Mouse (Mus musculus): ENCODE data around the gene Ccer2. TPM values are rescaled to one million over a fixed set of nuclear protein-coding genes. Genes with fewer than 3 reads are reported as not detected.

The Ccer2 gene
- total and polyA plus RNA-seq, 3 experiments: not detected

DNA sequence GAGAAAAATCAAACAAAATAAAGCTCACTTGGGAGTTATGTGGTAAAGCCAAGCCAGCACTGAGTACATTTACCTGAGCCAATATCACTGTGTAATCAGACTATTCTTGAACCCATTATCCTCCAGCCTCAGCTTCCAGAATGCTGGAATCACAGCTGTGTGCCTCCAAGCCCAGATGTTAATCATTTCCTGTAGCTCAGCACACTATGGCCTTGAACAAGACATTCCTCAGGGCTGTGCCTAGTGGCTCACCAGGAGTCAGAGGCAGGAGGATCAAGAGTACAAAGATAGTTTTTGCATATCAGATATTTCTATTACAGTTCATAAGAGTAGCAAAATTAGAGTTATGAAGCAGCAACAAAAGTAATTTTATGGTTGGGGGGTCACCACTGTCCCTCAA is 35.7 kb downstream of the Ccer2 start:
- DNase-seq: no peak

DNA sequence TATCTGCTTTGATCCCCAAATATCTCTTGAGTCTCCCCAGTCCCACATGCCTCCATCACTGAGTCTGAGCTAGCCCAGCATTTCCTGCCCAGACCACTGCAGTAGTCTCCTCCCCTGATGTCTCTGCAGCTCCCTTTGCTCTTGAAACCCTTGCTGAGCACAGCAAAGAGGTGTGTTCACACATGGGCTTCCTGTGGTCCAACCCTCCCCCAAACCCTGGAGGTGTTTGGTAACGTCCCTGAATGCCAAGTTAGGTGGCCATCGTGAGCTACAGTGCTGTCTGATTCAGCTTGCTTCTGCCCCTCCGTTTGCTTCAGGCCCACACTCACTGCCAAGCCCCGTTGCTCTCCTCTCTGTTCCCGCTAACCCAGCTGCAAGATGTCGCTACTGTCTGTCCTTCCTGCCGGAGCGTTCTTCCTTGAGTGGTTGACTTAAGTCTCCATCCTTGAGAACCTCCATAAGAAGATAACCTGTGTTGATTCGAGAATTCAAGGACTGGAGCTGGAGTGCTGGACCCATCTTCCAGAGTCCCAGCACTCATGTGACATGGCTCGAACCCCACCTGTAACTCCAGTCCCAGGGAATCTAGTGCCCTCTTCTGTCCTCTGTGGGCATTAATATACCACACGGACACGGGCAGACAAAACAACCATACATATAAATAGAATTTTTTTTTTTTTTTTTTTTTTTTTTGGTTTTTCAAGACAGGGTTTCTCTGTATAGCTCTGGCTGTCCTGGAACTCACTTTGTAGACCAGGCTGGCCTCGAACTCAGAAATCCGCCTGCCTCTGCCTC is 36.6 kb downstream of the Ccer2 start:
- DNase-seq: no peak

DNA sequence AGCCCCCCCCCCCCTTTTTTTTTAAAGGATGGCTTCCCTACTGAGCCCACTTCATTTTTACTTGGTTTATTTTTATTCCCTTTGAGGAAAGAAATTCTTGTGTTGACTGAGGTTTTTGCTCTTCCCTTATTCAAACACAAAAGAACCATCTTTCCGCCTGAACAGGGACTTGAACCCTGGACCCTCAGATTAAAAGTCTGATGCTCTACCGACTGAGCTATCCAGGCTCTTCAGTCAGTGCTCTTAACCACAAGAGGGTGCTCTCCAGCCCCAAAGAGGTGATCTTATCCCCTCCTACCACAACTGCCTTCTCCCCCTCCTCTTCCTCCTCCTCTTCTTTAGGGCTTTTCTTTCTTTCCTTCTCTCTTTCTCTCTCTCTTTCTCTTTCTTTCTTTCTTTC is 37.9 kb downstream of the Ccer2 start:
- no peak for DNase-seq

DNA sequence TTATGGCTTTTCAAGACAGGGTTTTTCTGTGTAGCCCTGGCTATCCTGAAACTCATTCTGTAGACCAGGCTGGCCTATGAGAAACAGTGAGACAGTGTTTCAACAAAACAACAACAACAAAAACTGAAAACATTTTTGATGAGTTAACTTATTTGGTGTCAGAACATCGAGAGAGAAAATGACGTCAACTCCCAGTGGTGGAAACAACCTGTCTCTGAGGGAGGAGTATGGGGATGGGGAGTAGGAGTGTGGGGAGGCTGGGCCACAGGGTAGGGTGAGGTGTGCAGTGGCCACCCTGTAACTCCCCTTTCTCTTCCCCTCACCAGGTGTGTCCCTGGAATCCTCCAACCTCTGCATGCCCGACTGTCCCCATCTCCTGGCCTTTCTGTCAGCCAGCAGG is 38.5 kb downstream of the Ccer2 start:
- DNase-seq: no peak

DNA sequence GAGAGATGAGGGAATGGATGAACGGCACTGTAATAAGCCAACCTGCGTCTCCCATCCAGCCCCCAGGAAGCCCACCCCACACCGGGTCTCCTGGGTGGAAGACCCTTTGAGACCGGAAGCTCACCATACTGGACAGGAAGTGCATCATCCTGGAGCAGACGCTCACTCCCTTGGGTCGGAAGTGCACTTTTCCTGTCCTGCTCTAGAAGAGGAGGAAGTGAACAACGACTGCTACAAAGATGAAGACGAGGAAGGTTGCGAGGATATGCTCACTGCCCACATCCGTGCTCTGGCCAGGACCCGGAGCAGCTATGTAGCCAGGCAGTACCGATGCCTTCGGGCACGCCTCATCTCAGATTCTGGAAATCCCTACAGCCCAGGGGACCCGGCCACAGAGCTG is 39.9 kb downstream of the Ccer2 start:
- DNase-seq: no peak

DNA sequence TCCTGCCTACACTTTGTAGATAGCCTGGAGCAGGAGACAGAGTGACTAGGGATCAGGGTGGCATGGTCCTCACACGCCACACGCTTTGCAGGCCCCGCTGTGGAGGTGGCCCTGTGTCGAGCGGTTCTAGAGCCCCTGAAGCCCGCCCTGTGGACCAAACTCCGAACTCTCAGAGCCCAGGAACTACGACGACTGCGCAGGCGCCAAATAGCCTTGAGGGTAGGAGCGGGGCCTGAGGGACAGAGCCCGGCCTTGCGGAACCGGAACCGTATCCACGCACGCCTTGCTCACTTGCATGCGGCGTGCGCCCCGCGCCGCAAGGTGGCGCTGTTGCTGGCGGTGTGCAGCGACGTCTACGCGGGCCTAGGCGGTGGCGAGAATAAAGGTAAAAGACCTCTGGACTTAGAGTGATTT is 40.6 kb downstream of the Ccer2 start:
- peak; percentile 90 for DNase-seq

DNA sequence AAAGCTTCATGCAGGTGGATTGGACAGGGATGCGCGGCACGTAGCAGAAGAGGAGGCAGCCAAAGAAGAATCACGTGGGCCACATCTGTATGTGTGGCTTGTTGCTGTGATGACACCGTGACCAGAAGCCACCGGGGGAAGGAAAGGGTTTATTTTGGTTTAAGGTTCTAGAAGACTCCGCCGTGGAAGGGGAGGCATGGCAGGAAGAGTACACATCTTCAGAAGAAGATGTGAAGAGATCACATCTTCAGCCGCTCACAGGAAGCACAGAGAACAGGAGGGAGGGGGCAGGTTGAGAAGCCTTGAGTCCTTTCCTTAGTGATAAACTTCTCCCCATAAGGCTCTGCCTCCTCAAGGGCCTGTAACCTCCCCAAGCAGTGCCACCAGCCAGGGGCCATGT is 44.0 kb downstream of the Ccer2 start:
- no peak for DNase-seq

DNA sequence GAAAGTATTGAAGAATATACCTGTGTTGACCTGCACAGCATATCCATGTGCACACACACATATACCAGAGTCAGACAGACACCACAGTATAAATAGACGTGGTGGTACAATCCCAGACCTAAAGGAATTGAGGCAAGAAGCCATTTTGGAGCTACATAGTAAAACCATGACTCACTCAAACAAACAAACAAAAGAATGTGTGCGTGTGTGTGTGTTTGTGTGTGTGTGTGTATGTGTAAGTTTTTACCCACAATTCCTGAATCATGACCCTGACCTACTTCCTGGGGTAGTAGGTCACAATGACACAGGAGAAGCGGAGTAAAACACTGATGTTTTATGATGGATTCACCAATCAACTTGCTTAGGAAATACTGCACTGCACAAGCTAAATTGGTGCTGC is 45.5 kb downstream of the Ccer2 start:
- no peak for DNase-seq

DNA sequence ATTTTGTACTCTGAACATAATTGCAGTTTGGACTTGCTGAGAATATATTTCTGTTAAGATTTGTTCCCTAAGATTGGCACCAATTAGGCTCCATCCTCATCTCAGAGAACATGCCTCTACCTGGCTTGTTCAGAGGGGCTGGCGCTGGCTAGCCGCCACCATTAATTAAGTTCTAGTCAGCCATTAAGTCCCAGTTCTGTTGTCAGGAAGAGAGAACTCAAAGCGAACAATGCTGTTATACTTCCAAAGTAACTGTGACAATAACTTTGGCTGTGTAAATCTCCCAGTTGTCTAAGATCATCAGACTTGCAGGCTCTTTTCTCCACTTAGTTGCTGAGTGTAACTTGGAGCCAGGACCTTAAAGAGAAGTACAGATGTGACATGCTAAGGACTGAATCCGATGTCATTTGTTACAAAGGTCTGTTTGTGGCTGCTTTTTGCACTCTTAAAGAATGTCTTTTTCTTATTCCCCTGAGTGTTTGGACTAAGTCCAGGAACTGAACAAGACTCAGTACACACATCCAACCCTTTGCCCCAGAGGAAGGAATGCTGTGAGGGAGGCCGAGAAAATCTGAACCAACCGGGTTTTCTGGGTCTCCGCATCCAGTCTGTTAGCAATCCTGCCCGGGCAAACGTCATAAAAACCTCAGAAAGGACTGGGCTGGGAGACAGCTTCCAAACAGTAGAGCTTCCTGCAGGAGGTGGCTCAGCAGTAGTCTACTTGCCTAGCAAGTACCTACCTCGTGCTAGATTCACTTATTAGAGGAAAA is 46.1 kb downstream of the Ccer2 start:
- DNase-seq: no peak

DNA sequence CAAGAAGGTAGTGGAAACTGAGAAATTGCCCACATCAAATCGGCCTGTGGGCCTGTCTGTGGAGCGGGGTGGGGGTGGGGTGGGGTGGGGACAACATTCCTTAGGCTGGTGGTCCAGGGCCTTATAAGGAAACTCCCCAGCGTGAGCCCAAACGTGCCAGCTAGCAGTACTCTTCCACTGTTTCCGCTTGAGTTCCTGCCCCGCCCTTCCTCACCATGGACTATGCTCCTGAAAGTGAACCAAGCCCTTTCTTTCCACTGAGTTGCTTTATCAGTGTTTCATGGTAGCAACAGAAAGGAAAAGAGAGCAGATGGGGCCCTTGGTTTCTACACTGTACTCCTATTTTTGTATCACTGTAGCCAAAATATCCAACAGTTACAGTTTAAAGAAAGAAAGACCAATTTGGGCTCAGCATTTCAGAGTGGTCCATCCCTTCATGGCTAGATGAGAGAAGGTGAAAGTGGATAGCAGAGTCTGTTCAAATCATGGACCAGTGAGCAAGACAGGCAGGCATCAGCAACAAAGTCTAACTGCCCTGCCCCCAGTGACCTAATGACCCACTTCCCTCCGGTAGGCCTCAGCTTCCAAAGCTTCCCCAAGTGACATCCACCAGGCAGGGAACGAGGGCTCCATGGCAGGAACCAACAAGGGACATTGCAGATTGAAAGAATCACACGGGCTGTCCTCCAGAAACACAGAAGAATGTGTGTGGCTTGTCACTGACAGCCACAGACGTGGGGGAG is 47.0 kb downstream of the Ccer2 start:
- no peak for DNase-seq

DNA sequence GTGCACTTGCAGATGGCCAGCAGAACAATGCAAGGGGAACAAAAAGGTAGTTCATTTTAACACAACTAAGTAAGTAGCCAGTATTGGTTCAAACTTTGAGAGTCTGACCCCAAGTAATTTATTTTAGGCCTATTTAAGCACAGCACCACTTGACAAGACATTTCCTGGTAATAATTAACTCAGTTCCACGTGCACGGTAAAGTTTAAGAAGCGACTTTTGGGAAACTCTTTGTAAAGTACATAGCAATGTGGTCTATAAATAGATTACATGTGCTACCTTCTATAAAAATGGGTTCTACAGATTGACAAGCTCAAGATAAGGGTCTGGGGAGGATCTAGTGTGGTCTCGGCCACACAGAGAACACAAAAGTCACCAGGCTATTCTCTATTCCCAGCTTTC is 47.8 kb downstream of the Ccer2 start:
- DNase-seq: no peak

DNA sequence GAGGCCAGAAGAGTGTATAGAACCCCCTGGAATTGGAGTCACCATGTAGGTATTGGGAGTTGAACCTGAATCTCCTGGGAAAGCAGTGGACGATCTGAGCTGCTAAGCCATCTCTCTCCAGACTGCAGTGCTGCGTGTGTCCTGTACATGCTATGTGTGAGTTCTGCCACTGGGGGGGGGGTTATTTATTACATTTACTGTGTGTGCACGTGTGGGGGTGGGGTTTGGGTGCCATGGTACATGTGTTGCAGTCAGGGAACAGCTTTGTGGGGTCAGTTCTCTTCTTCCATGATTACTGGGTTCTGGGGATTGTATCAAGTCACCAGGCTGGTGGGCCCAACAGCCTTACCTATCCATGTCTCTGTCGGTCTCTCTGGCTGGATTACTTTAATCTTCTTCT is 50.9 kb downstream of the Ccer2 start:
- no peak for DNase-seq

DNA sequence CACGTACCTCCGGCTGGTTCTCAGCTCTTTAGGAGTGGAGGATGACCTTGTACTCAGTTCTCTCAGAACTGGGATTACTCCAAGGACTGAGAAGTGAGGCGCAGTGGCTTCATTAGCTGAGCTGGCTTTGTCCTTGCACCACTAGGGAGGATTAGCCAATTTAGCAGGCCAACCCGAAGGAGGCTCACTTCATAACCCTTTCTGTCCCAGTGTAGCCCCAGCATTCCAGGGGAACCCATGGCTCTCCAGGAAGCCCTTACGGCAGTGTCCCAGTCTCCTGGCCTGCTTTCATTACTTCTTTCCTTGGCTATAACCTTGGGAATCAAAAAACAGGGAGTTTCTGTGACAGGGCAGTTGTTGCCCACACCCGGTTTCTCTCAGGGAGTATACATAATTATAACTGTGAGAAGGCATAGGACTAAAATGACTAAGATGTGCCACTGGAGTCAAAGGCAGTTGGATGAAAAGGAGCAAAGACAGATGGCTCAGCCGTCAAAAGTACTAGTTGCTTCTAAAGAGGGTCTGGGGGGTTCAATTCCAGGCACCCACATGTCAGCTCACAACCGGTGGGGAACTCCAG is 51.8 kb downstream of the Ccer2 start:
- DNase-seq: peak; percentile 86

DNA sequence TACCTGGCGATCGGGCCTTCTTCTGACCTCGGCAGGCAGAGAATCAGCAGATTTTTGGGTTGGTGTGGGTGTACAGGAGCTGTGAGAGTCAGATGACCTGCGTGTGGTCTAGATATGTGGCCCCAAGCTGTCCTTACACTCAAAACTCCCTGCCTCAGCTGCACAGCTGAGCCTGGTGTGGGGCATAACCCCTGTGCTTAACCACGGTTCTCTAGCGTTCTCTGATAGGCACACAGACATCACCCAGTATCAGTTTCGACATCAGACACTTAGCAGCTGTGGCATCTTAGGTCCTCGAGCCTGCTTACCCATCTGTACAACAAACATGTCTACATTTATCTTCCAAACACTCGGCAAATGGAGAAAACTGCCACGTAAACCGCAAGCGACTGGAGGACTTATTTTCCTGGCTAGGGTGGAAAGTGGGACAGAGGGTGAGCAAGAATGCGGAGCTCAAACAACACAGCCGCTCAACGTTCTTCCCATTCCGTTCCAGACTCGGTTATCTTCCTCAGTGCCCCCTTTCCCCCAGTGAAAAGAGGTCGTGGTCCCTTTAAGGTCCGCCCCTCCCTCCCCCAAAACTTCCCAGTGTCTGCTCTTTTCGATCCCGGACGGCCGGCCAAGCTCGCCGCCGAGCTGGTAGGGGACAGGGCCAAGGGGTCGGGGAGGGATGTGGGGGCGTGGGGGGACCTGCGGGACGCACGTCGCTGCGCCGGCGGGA is 52.4 kb downstream of the Ccer2 start, which contains the start of gene Hnrnpl:
Hnrnpl (plus strand) TSS at position 321 of the 721 bp plus-strand sequence.
- peak; percentile 61 for DNase-seq

Other genes starting within 250 kb of the Ccer2 start
- not detected for gene Ifnl2, start 245.7 kb upstream of the Ccer2 start, total RNA-seq (2021)
- gene Ifnl2, start 245.7 kb upstream of the Ccer2 start, polyA plus RNA-seq (2012; rRNA removed): 0.33 and 1.00 TPM in 2 replicates
- not detected for gene Ifnl3, start 233.3 kb upstream of the Ccer2 start, total RNA-seq (2021)
- 0.48 and 0.59 TPM in 2 replicates for gene Ifnl3, start 233.3 kb upstream of the Ccer2 start, polyA plus RNA-seq (2012; rRNA removed)
- not detected for gene Sycn, start 215.3 kb upstream of the Ccer2 start, total RNA-seq (2021)
- gene Sycn, start 215.3 kb upstream of the Ccer2 start, polyA plus RNA-seq (2012; rRNA removed): 0.44 and 0.48 TPM in 2 replicates
- not detected for gene Nccrp1, start 208.9 kb upstream of the Ccer2 start, total RNA-seq (2021)
- gene Nccrp1, start 208.9 kb upstream of the Ccer2 start, polyA plus RNA-seq (2012; rRNA removed): 0.10 TPM in 1 of 2 replicates, not detected in the other
- 10 to 100 TPM; 61.0 to 78.2 TPM for gene Samd4b, start 158.0 kb upstream of the Ccer2 start, total RNA-seq (2021)
- 127 and 146 TPM in 2 replicates for gene Samd4b, start 158.0 kb upstream of the Ccer2 start, polyA plus RNA-seq (2012; rRNA removed)
- 10 to 100 TPM; 28.7 to 29.6 TPM for gene Pak4, start 158.0 kb upstream of the Ccer2 start, total RNA-seq (2021)
- 53.5 and 54.9 TPM in 2 replicates for gene Pak4, start 158.0 kb upstream of the Ccer2 start, polyA plus RNA-seq (2012; rRNA removed)
- gene Acp7, start 124.8 kb upstream of the Ccer2 start, total RNA-seq (2021): not detected
- gene Acp7, start 124.8 kb upstream of the Ccer2 start, polyA plus RNA-seq (2012; rRNA removed): not detected in 2 replicates
- 1 to 10 TPM; 1.7 to 2.6 TPM for gene Fbxo27, start 63.3 kb upstream of the Ccer2 start, total RNA-seq (2021)
- gene Fbxo27, start 63.3 kb upstream of the Ccer2 start, polyA plus RNA-seq (2012; rRNA removed): 6.6 and 8.5 TPM in 2 replicates
- 1 to 10 TPM; 2.0 to 5.3 TPM for gene Fbxo17, start 39.4 kb upstream of the Ccer2 start, total RNA-seq (2021)
- 11.1 and 14.1 TPM in 2 replicates for gene Fbxo17, start 39.4 kb upstream of the Ccer2 start, polyA plus RNA-seq (2012; rRNA removed)
- gene Mrps12, start 14.4 kb upstream of the Ccer2 start, total RNA-seq (2021): 10 to 100 TPM; 74.6 to 82.1 TPM
- gene Mrps12, start 14.4 kb upstream of the Ccer2 start, polyA plus RNA-seq (2012; rRNA removed): 217 and 245 TPM in 2 replicates
- 10 to 100 TPM; 16.5 to 21.2 TPM for gene Sars2, start 14.2 kb upstream of the Ccer2 start, total RNA-seq (2021)
- 42.6 and 43.0 TPM in 2 replicates for gene Sars2, start 14.2 kb upstream of the Ccer2 start, polyA plus RNA-seq (2012; rRNA removed)
- gene Sirt2, start 10.6 kb downstream of the Ccer2 start, total RNA-seq (2021): 10 to 100 TPM; 86.0 to 87.0 TPM
- 57.3 and 59.0 TPM in 2 replicates for gene Sirt2, start 10.6 kb downstream of the Ccer2 start, polyA plus RNA-seq (2012; rRNA removed)
- 10 to 100 TPM; 38.0 to 62.9 TPM for gene Nfkbib, start 11.3 kb downstream of the Ccer2 start, total RNA-seq (2021)
- gene Nfkbib, start 11.3 kb downstream of the Ccer2 start, polyA plus RNA-seq (2012; rRNA removed): 97.6 and 122 TPM in 2 replicates
- gene Rinl, start 32.8 kb downstream of the Ccer2 start, total RNA-seq (2021): 1 to 10 TPM; 2.9 to 3.7 TPM
- gene Rinl, start 32.8 kb downstream of the Ccer2 start, polyA plus RNA-seq (2012; rRNA removed): 3.0 and 4.1 TPM in 2 replicates
- gene Hnrnpl, start 52.4 kb downstream of the Ccer2 start, total RNA-seq (2021): 100 to 1,000 TPM; 382 to 408 TPM
- 119 and 120 TPM in 2 replicates for gene Hnrnpl, start 52.4 kb downstream of the Ccer2 start, polyA plus RNA-seq (2012; rRNA removed)
- gene Ech1, start 69.0 kb downstream of the Ccer2 start, total RNA-seq (2021): 100 to 1,000 TPM; 520 to 711 TPM
- 486 and 560 TPM in 2 replicates for gene Ech1, start 69.0 kb downstream of the Ccer2 start, polyA plus RNA-seq (2012; rRNA removed)
- 1 to 10 TPM; 7.4 to 9.4 TPM for gene Lgals4, start 77.7 kb downstream of the Ccer2 start, total RNA-seq (2021)
- 20.5 and 22.4 TPM in 2 replicates for gene Lgals4, start 77.7 kb downstream of the Ccer2 start, polyA plus RNA-seq (2012; rRNA removed)
- under 1 TPM; 0.69 to 0.81 TPM for gene Lgals7, start 107.7 kb downstream of the Ccer2 start, total RNA-seq (2021)
- 0.97 and 2.8 TPM in 2 replicates for gene Lgals7, start 107.7 kb downstream of the Ccer2 start, polyA plus RNA-seq (2012; rRNA removed)
- under 1 TPM in 1 of 2 experiments, not detected in 1; 0.14 TPM for gene Capn12, start 125.2 kb downstream of the Ccer2 start, total RNA-seq (2021)
- gene Capn12, start 125.2 kb downstream of the Ccer2 start, polyA plus RNA-seq (2012; rRNA removed): 0.48 and 0.80 TPM in 2 replicates
- 100 to 1,000 TPM; 247 to 264 TPM for gene Actn4, start 206.2 kb downstream of the Ccer2 start, total RNA-seq (2021)
- gene Actn4, start 206.2 kb downstream of the Ccer2 start, polyA plus RNA-seq (2012; rRNA removed): 301 and 316 TPM in 2 replicates
- 100 to 1,000 TPM; 259 to 280 TPM for gene Eif3k, start 225.7 kb downstream of the Ccer2 start, total RNA-seq (2021)
- 118 and 138 TPM in 2 replicates for gene Eif3k, start 225.7 kb downstream of the Ccer2 start, polyA plus RNA-seq (2012; rRNA removed)
- gene Map4k1, start 225.9 kb downstream of the Ccer2 start, total RNA-seq (2021): 1 to 10 TPM in 1 of 2 experiments, under 1 TPM in 1; 0.37 to 1.3 TPM
- gene Map4k1, start 225.9 kb downstream of the Ccer2 start, polyA plus RNA-seq (2012; rRNA removed): 2.2 TPM in 2 replicates

Measured in adrenal gland, adult 2 months (tissue).